Mouse (Mus musculus): ENCODE results near the gene Vrk1.

The Vrk1 gene

DNA sequence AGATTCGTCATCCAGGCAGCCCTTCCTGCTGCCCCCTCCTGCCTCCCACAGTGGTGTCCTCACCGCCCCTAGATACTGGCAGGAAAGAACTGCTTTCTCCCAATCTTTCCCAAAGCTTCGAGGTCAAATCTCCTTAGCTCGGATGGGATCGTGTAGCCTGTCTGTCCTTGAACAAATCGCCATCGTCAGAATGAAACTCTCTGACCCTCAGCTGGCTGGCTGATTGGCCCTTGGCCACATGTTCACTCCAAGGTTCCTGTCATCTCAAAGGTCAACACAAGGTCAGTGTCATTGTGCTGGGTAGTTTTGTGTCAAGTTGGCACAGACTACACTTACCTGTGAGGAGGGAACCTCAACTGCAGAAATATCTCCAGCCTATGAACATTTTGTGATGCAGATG is 16.7 kb upstream of the Vrk1 start:
- in situ Hi-C loops (cut with MboI; ENCODE audit: low pct_unique_long_range_greater_than_20kb in 1 of 2, low sequenced_read_pairs in 2 of 2, unreplicated experiment in 1 of 2) = no loop called here

DNA sequence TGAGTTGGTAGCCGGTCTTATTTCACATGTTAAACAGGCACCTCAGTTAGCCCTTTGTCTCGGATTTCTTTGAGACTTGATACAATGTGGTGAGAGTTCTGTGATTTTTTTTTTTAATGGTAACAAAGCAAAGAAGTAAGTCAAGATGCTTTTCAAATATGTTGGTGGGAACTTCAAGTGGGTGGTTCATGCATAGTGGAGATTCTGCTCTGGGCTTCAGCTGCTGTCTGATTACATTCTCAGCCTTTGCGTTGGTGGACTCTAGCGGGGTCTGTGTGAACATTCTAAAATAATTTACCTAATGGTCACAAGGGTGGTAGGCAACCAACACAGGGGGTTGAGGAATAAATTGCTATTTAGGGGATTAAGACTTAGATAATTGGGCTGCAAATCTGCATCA is 14.1 kb upstream of the Vrk1 start:
- in situ Hi-C loops (cut with MboI; ENCODE audit: low pct_unique_long_range_greater_than_20kb in 1 of 2, low sequenced_read_pairs in 2 of 2, unreplicated experiment in 1 of 2) = no loop called here

DNA sequence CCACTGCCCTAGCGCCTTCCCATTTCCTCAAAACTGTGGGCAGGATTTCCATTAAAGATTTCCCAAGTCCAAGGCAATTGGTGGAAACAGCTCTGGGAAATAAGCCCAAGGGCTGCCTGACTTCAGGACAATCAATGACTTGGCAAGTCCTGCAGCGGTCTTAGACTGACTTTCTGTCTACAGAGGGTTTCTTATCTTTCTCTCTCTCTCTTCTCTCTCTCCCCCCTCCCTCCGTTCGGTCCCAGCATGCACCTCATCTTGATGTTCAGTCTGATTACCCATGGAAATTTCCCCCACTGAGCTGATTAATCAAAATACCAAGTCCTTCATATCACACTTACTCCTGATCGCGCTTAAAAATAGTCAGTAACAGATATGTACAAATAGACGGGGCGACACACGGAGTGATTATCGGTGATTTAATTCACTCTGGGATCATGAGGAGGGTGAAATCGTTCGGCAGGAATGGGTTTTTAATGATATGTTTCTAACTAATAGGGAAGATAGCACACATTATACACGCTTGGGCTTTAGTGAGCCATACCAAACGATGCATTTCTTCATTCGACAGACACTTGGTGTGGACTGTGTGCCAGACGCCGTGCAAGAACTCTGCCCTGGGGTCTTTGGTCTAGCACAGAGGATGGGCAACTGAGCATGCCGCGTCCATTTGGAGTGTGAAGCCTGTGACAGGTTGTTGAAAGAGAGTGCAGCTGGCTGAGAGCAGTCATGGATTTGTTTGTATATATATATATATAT is 12.8 kb upstream of the Vrk1 start:
- in situ Hi-C loops (cut with MboI; ENCODE audit: low pct_unique_long_range_greater_than_20kb in 1 of 2, low sequenced_read_pairs in 2 of 2, unreplicated experiment in 1 of 2) = no loop called here

DNA sequence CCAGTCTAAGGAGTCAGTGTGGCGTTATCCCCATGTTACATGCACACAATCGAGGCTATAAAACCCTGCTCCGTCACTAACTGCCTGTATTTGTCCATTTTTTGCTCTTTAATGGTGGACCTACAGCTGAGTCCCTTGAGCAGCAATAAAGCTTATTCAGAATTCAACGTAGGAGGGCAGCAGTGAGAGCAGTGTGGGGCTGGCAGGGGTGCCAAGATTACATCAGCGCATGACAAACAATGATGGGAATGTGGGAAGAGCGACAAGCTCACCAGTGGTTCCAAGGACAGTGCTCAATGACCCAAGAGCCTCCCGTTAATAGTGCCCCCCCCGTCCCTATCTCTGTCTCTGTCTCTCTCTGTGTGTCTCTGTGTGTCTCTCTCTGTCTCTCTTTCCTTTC is 8.3 kb upstream of the Vrk1 start:
- in situ Hi-C loops (cut with MboI; ENCODE audit: low pct_unique_long_range_greater_than_20kb in 1 of 2, low sequenced_read_pairs in 2 of 2, unreplicated experiment in 1 of 2) = no loop called here

DNA sequence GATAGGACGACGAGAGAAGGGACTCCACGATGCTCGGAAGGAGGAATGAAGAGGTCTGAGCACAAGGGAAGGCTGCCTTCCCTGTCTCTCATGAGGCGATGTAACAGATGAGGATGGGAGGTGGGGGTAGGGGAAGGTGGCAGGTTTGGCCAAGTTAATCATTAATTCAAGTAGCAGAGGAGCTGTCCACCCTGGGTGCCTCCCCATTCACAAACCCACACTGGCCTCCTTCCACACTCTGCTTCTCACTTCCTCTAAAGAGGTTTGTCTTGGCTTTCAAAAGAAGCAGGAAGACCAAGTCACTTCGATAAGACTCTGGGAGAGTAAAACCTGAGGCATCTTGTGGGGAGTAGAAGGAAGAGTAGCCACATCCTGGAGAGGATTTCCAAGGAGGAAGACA is 5.3 kb upstream of the Vrk1 start:
- in situ Hi-C loops (cut with MboI; ENCODE audit: low pct_unique_long_range_greater_than_20kb in 1 of 2, low sequenced_read_pairs in 2 of 2, unreplicated experiment in 1 of 2) = no loop called here

DNA sequence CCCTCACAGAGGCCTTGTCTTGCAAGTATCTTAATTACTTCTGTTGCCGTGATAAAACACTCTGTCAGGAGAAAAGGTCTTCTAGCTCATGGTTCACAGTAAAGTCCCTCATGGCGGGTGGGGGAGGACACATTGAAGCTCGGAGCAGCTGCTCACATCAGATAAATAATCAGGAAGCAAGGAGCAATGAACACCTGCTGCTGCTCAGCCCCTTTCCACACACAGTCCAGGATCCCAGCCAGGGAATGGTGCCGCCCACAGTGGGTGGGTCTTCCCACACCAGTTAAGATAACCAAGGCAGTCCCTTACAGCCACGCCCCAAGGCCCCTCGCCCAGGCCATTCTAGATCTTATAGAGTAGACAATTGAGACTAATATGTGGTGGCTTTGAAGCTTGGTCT is 3.8 kb upstream of the Vrk1 start:
- in situ Hi-C loops (cut with MboI; ENCODE audit: low pct_unique_long_range_greater_than_20kb in 1 of 2, low sequenced_read_pairs in 2 of 2, unreplicated experiment in 1 of 2) = no loop called here

DNA sequence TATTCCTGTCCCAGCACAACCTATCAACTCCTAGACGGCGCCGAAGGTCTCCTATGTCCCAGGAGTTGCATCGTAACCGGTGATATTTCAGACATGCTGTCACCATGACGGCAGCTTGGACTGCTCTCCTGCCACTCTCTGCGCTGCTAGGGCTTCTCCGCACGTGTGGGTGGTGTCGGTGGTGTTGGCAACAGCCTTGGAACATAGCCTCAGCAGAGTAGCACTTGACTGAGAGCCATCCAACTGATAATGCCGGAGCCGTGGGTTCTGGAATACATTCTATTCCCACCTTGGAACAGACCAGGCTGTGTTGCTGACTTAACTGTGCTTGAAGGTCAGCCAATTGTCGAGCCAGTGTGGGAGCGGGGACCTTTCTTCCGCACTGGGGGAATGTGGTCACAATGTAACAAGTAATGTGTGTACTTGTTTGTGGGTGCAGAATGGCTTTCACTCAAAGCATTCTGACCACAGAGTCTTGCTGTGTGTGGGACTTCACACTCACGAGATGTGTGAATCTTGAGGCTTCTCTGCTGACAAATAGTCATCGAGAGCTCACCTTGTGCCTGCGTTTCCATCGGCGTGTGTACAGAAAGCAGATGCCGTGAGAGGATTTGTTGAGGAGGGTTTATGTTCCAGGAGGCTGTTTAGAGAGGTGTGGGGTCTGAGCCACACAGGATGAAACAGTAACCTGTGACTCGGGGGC is 1.5 kb upstream of the Vrk1 start:
- in situ Hi-C loops (cut with MboI; ENCODE audit: low pct_unique_long_range_greater_than_20kb in 1 of 2, low sequenced_read_pairs in 2 of 2, unreplicated experiment in 1 of 2) = no loop called here

DNA sequence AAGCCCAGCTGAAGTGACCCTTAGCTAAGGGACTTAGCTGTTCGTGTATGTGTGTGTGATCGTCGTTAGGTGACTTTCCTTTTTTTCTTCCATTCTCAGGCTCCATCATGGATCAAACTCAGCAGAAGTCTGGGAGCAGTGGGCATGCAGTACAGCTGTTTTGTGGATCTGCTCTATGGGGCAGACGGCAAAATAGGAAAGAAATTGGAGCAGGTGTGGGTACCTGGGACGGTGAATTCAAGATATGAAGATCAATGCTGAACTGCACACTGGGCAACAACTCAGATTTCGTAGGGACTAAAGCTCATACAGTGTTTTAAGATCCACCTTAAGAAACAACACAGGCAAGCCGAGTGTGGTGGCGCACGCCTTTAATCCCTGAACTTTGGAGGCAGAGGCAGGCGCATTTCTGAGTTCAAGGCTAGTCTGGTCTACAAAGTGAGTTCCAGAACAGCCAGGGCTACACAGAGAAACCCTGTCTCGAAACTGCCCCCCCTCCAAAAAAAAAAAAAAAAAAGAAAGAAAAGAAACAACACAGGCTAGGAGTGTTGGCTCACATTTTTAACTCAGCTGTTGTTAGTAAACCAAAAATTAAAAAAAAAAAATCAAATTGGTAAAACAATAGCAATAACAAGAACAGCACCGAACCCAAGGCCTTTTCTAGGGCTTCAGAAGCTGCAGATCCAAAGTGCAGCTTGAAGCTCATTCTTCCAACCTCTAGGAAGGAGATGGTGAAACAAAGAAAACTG is 732 bp upstream of the Vrk1 start:
- in situ Hi-C loops (cut with MboI; ENCODE audit: low pct_unique_long_range_greater_than_20kb in 1 of 2, low sequenced_read_pairs in 2 of 2, unreplicated experiment in 1 of 2) = no loop called here

DNA sequence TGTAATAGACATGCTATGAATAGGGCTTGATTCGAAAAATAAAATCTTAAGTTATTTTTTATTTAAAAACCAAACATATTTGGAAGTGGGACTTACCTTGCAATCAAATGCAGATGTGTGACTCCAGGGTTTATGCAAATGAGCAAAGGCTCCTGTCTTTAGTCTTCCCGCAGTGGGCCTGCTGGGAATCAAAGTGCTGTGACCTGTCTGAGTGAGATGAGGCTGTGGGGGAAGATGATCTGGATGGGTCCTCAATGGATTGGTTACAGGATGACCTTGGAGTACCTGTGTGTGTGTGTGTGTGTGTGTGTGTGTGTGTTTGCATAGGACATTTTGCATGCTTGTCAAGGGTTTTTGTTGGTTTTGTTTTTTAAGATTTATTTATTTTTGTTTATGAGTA is 2.1 kb downstream of the Vrk1 start:
- in situ Hi-C loops (cut with MboI; ENCODE audit: low pct_unique_long_range_greater_than_20kb in 1 of 2, low sequenced_read_pairs in 2 of 2, unreplicated experiment in 1 of 2) = no loop called here

DNA sequence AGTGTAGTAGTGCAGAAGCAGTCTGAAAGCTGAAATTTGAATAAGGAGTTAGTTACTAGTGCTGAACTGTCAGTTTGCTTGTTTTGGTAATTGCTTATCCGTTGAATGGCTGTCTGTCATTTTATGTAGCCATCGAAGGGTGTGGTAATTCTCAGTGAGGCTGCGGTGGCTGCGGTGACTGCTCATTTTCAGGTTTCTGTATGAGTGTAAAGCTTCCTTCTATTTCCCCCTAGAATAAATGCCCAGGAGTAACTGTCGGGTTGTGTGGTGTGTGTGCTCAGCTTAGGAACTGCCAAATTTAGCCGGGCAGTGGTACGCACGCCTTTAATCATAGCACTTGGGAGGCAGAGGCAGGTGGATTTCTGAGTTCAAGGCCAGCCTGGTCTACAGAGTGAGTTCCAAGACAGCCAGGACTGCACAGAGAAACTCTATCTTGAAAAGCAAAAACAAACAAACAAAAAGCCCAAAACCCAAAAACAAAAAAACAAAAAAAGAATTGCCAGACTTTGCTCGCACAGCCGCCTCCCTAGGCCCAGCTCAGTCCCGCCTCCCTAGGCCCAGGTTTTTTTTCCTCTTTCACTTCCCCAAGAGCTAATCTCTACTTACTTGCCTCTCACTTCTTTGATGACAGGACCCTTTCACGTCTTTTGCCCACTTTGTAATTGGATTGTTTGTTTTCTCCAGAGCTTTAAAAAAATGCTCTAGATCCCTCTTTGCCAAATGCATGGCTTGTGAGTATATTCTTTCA is 6.4 kb downstream of the Vrk1 start:
- in situ Hi-C loops (cut with MboI; ENCODE audit: low pct_unique_long_range_greater_than_20kb in 1 of 2, low sequenced_read_pairs in 2 of 2, unreplicated experiment in 1 of 2) = no loop called here

DNA sequence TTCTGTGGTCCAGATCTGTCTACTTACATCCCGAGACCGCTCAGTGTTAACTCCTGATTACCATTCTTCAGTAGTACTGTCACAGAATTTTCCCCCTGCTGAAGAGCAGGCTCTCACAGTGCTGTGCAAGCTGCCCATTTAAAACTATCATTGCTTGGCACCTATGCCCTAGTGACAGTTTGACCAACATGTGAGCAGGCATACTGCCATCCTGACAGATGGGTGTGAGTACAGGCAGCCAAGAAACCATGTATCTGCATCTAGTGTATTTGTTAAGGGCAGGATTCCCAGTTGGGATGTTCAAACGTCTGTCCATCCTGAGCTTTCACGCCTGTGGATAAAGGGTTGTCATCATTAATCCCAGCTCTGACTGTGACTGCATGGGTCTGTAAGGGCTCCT is 10.0 kb downstream of the Vrk1 start:
- in situ Hi-C loops (cut with MboI; ENCODE audit: low pct_unique_long_range_greater_than_20kb in 1 of 2, low sequenced_read_pairs in 2 of 2, unreplicated experiment in 1 of 2) = no loop called here

DNA sequence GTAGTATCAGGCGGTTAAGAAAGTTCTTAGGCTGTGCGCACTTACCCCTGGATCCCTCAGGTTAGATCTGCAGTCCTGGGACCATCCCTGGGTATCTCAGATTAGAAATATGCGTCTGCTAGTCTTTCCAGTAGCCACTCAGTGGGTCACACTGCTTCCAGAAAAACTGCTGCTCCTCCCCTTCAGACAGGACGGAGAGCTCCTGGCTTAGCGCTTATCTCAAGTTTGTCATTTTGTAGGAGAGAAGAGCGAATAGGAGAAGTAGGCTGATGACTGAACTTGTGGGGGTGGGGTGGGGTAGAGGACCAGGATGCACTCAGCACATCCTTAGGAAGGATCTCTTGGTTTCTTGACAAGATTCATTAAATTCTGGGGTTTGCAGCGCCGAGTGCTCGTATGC is 13.6 kb downstream of the Vrk1 start:
- in situ Hi-C loops (cut with MboI; ENCODE audit: low pct_unique_long_range_greater_than_20kb in 1 of 2, low sequenced_read_pairs in 2 of 2, unreplicated experiment in 1 of 2) = no loop called here

DNA sequence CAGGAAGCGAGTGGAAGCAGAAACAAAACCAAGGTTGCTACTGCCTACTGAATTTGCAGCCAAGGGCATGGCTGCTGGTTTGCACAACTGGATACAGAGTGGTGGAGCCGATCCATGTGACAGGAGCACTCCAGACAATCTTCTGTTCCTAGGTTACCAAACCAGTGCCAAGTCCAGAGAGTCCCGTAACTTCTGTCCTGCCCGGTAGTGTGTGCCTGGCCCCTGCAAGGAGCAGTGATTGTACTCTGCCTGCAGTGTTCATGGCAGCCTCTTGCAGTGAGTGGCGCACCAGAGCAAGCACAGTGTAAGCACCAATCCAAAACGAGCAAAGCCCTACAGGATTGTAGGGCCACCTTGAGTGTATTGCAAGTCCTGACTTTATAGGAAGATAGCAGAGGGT is 15.4 kb downstream of the Vrk1 start:
- in situ Hi-C loops (cut with MboI; ENCODE audit: low pct_unique_long_range_greater_than_20kb in 1 of 2, low sequenced_read_pairs in 2 of 2, unreplicated experiment in 1 of 2) = no loop called here

DNA sequence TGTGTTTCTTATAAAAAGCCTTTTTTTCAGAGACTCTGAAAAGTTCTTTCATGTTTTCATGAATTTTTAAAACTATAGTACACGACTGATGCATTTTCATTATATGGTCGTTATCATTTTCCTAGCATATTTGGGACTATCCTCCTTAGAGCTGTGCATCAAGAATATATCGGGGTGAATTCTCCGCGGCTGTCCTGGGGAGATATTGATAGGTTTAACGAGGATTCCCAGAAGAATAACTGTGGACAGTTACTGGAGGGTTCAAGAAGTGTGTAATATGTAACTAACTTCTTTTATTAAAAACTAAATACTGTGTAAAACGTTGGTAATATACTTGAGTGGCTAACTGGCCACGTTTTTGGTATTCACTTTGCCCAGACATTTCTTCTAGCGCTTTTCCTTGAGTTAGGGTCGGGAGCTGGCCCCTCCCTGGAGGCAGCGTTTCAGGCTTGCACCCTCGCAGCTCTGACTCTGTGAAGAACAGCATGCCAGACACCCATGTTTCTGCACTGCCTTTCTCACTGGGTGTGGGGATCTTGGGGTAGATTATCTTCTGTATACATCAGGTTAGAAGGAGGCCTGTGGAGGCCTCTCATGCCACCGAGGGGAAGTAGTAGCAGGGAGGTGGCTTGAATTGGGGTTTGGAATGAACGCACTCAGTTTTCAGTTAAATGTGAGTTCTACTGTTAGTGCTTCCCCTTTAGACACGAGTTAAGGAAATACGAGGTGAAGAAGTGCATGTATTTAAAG is 16.5 kb downstream of the Vrk1 start:
- in situ Hi-C loops (cut with MboI; ENCODE audit: low pct_unique_long_range_greater_than_20kb in 1 of 2, low sequenced_read_pairs in 2 of 2, unreplicated experiment in 1 of 2) = no loop called here

DNA sequence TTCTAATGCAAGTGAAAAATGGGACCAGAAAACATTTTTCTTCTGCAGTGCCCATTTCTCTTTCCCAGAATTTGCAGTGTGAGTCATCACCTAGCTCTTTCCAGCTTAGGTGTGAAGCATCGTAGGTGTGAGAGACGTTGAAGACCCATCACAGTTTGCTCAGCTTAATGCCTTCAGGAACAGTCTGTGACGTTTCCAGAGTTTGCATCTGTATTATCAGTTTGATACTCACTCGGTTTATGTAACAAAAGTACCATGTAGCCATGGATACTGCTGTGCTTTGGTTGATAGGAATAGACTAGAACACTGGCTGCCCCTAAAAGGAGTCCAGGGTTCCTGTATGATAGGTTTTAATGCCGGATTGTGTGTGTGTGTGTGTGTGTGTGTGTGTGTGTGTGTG is 17.3 kb downstream of the Vrk1 start:
- in situ Hi-C loops (cut with MboI; ENCODE audit: low pct_unique_long_range_greater_than_20kb in 1 of 2, low sequenced_read_pairs in 2 of 2, unreplicated experiment in 1 of 2) = no loop called here

DNA sequence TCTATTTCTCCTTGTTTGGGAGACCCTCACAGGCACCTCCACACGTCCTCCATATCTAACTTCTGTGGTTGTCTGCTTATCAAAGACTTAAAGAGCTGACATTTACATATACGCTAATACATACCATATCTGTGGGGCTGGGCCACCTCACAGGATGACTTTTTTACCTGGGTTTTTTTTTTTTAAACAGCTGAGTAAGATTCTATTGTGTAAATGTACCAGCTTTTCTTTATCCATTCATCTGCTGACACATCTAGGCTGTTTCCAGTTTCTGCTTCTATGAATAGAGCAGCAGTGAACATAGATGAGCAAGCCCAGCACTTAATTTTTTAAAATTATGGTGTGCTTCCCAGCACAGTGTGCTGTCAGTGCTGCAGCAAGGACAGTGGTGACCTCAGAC is 19.6 kb downstream of the Vrk1 start:
- in situ Hi-C loops (cut with MboI; ENCODE audit: low pct_unique_long_range_greater_than_20kb in 1 of 2, low sequenced_read_pairs in 2 of 2, unreplicated experiment in 1 of 2) = no loop called here

DNA sequence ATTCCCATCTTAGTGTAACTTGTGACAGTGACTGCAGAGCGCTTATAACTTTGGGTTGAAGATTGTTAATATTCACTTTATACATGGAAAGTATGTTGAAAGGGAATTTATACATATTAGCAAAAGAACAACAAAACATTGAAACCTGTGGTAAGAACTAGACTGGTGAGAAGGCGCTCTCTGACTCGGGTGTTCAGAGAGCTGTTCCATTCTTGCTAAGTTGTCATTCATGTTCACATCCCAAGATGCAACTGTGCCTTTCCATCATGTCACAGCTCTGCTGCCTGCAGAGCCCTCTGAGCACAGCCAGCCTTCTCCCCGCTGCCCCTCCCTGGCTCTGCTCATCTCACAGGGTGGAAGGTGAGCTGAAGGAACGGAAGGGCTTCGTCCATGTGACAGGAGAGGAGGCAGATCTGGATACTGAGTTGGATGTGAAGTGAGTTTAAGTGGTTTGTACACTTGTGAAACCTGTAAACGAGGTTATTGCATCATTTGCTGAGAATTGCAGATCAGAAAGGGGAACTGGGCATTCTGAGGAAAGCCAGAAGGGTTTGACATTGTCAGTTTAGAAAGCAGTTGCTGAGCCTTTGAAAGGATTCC is 20.2 kb downstream of the Vrk1 start:
- in situ Hi-C loops (cut with MboI; ENCODE audit: low pct_unique_long_range_greater_than_20kb in 1 of 2, low sequenced_read_pairs in 2 of 2, unreplicated experiment in 1 of 2) = no loop called here

DNA sequence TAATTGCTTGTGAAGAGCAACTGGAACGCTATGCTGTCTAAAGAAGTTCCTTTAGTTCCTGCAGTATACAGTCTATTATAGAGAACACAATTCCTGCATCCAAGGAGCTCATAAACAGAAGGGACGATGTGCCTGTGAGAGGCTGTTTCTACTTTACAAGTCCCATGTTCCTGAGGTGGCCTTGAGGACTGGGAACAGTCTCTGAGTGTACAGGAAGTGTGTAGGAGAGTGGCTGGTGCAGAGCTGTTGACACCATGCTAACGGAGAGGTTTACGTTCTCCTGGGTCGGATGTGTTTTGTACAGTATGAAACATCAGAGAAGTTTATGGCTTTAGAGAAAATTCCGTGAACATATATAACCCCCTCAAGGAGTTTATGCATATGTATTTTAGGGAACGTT is 20.8 kb downstream of the Vrk1 start:
- in situ Hi-C loops (cut with MboI; ENCODE audit: low pct_unique_long_range_greater_than_20kb in 1 of 2, low sequenced_read_pairs in 2 of 2, unreplicated experiment in 1 of 2) = no loop called here
